Mouse (Mus musculus) ES-Bruce4 (cell line): ENCODE measurements at regions not wholly inside any gene's neighbourhood (a gene's known extent, or its start where the extent isn't known, plus 50 kb on each side); places are given as distances from the start of the nearest gene placed in this dataset.

Source experiments
- CTCF ChIP-seq: IDR thresholded peaks from one replicate; pipeline ENCODE4 v1.8.1; 2011; ENCODE audit warnings: low read depth, low read length
- EP300 ChIP-seq: IDR thresholded peaks from 2 replicates; pipeline ENCODE4 v1.6.1; 2011; ENCODE audit warnings: low read depth, low read length; ENCODE audit not compliant: insufficient read depth
- POLR2A ChIP-seq: IDR thresholded peaks from one replicate; pipeline ENCODE4 v1.8.1; 2011; ENCODE audit warnings: low read length; ENCODE audit not compliant: insufficient read depth

GRCm38 (mm10) chr9:76649484-76649883 is 82.6 kb upstream of the Fam83b start:
- TF ChIP-seq CTCF: no peak
- TF ChIP-seq POLR2A: no peak
- TF ChIP-seq EP300: no peak
